ENCODE assay signal across 15 mouse cellular contexts in genomic region chr3:75952328-75953060, GRCm38 (mm10). TPM values are rescaled to one million over a fixed set of nuclear protein-coding genes. Genes with fewer than 3 reads are reported as not detected.
DNase-seq lines count a peak whose midpoint lies in the region; ATAC-seq and TF ChIP-seq lines count a peak whose summit lies in the region.
"Had no signal": no experiment of that assay in that cellular context is flagged by ENCODE, and none has a peak within 500 bp of the region (broad histone marks: within the 10 kb centered on the region; RNA-seq: fewer than 3 reads in every experiment).

No protein-coding gene starts in this region.

- ATAC-seq in embryonic facial prominence, embryonic 13.5 days (ENCODE audit: insufficient number of reproducible peaks, insufficient read depth, low FRiP score, low TSS enrichment, low read depth) = no peak
- no peak for ATAC-seq in liver, embryonic 11.5 days (replicated peaks; ENCODE audit: low FRiP score)
- ATAC-seq: activated CD4-positive, CD25-positive, alpha-beta regulatory T cell, adult 4 months had no signal

- 49% methylated on average over 5 of the region's 5 CpGs for WGBS in embryonic facial prominence, embryonic 13.5 days
- 68% methylated on average over 5 of the region's 5 CpGs for WGBS in embryonic facial prominence, embryonic 10.5 days
- 8% methylated on average over 5 of the region's 5 CpGs for WGBS in liver, adult 2 months
- WGBS in liver, embryonic 11.5 days = 51% methylated on average over 5 of the region's 5 CpGs
- 18% methylated on average over 5 of the region's 5 CpGs for WGBS in small intestine, adult 2 months

- H3K9me3 ChIP-seq in embryonic facial prominence, embryonic 13.5 days = no peaks in the 10 kb centered on the region
- no peaks in the 10 kb centered on the region for H3K9me3 ChIP-seq in embryonic facial prominence, embryonic 10.5 days
- H3K9me3 ChIP-seq in liver, embryonic 11.5 days (ENCODE audit: control insufficient read depth, low read length) = no peaks in the 10 kb centered on the region
- H3K9me3 ChIP-seq: kidney, embryonic 15.5 days; lung, embryonic 15.5 days had no signal

- 0 out of 2 replicates have a peak overlapping the region, but pooled peaks have one; percentile 14 for H3K4me2 ChIP-seq in embryonic facial prominence, embryonic 13.5 days
- peak overlapping the region; percentile 29; the same call in 1 of the 2 replicates for H3K4me2 ChIP-seq in liver, embryonic 11.5 days
- H3K4me2 ChIP-seq: kidney, embryonic 15.5 days had no signal

- no peak for DNase-seq in embryonic facial prominence, embryonic 10.5 days (ENCODE audit: low spot score)
- DNase-seq in liver, adult 2 months (ENCODE audit: extremely low read depth, low read depth, low spot score) = peak; percentile 61
- no peak for DNase-seq in liver
- no peak for DNase-seq in liver, embryonic 11.5 days (ENCODE audit: low spot score)
- no peak for DNase-seq in adrenal gland, adult 18-20 months (ENCODE audit: low spot score in 2 of 2)
- no peak for DNase-seq in cerebellum, adult 8-10 months
- DNase-seq: cerebellum, postnatal 36 days; gastrocnemius, adult 2 months; heart, postnatal 36 days had no signal

- H3K27me3 ChIP-seq in embryonic facial prominence, embryonic 13.5 days = no peaks in the 10 kb centered on the region
- no peaks in the 10 kb centered on the region for H3K27me3 ChIP-seq in embryonic facial prominence, embryonic 10.5 days (replicated peaks; ENCODE audit: low read depth, poor library complexity, severe bottlenecking)
- no peaks in the 10 kb centered on the region for H3K27me3 ChIP-seq in liver, adult 2 months (ENCODE audit: control insufficient read depth, insufficient read depth, low read length)
- H3K27me3 ChIP-seq in liver, embryonic 11.5 days (replicated peaks; ENCODE audit: control insufficient read depth, insufficient read depth, low read length) = no peaks in the 10 kb centered on the region
- no peaks in the 10 kb centered on the region for H3K27me3 ChIP-seq in small intestine, adult 2 months (ENCODE audit: control insufficient read depth, insufficient read depth, low read length)
- H3K27me3 ChIP-seq: kidney, embryonic 15.5 days; lung, embryonic 15.5 days had no signal

- H3K36me3 ChIP-seq in embryonic facial prominence, embryonic 13.5 days = no peaks in the 10 kb centered on the region
- H3K36me3 ChIP-seq in embryonic facial prominence, embryonic 10.5 days (replicated peaks) = peaks cover 19% of the 10 kb centered on the region
- H3K36me3 ChIP-seq in liver, adult 2 months (ENCODE audit: control insufficient read depth, insufficient read depth, low read length) = no peaks in the 10 kb centered on the region
- no peaks in the 10 kb centered on the region for H3K36me3 ChIP-seq in liver, embryonic 11.5 days (ENCODE audit: control insufficient read depth, insufficient read depth, low read length)
- H3K36me3 ChIP-seq in small intestine, adult 2 months (ENCODE audit: control insufficient read depth, insufficient read depth, low read length) = no peaks in the 10 kb centered on the region
- H3K36me3 ChIP-seq: lung, embryonic 15.5 days had no signal

- H3K9ac ChIP-seq in embryonic facial prominence, embryonic 13.5 days = no peak overlapping the region
- no peak overlapping the region for H3K9ac ChIP-seq in liver, adult 2 months (ENCODE audit: low read depth, low read length)
- H3K9ac ChIP-seq in liver, embryonic 11.5 days (ENCODE audit: low read depth, low read length) = 0 out of 2 replicates have a peak overlapping the region, but pooled peaks have one; percentile 37
- H3K9ac ChIP-seq: kidney, embryonic 15.5 days; lung, embryonic 15.5 days had no signal

- peaks cover 43% of the 10 kb centered on the region for H3K4me1 ChIP-seq in embryonic facial prominence, embryonic 13.5 days
- H3K4me1 ChIP-seq in embryonic facial prominence, embryonic 10.5 days = peaks cover 35% of the 10 kb centered on the region
- peaks cover 27% of the 10 kb centered on the region for H3K4me1 ChIP-seq in liver, adult 2 months (ENCODE audit: control insufficient read depth, insufficient read depth, low read length)
- H3K4me1 ChIP-seq in liver, embryonic 11.5 days (replicated peaks; ENCODE audit: control insufficient read depth, insufficient read depth, low read length) = peaks cover 23% of the 10 kb centered on the region
- peaks cover 25% of the 10 kb centered on the region; the same call in 1 of the 2 replicates for H3K4me1 ChIP-seq in small intestine, adult 2 months (ENCODE audit: control insufficient read depth, insufficient read depth, insufficient read length, low read length)

- TF ChIP-seq CTCF in liver, adult 2 months (IDR thresholded peaks at IDR 0.05; ENCODE audit: low read depth, low read length) = no peak
- no peak for TF ChIP-seq CTCF in small intestine, adult 2 months (IDR thresholded peaks at IDR 0.05; ENCODE audit: extremely low read depth, insufficient read length, insufficient replicate concordance, low read depth, low read length)

- TF ChIP-seq POLR2A in liver, adult 2 months (IDR thresholded peaks at IDR 0.05; ENCODE audit: extremely low read depth, insufficient read depth, low read length) = no peak
- no peak for TF ChIP-seq POLR2A in small intestine, adult 2 months (IDR thresholded peaks at IDR 0.05; ENCODE audit: low read depth, low read length)

- H3K4me3 ChIP-seq in embryonic facial prominence, embryonic 13.5 days = no peak overlapping the region
- H3K4me3 ChIP-seq in embryonic facial prominence, embryonic 10.5 days = no peak overlapping the region
- H3K4me3 ChIP-seq in liver, adult 2 months (ENCODE audit: insufficient read depth, low read depth, low read length) = no peak overlapping the region
- H3K4me3 ChIP-seq in liver, embryonic 11.5 days (ENCODE audit: low read depth, low read length) = no peak overlapping the region
- H3K4me3 ChIP-seq in small intestine, adult 2 months (ENCODE audit: low read depth, low read length) = no peak overlapping the region
- H3K4me3 ChIP-seq: erythroblast, embryonic 14.5 days; gastrocnemius, adult 2 months; kidney, embryonic 15.5 days; lung, embryonic 15.5 days had no signal

- H3K27ac ChIP-seq in embryonic facial prominence, embryonic 13.5 days = no peak overlapping the region
- no peak overlapping the region for H3K27ac ChIP-seq in embryonic facial prominence, embryonic 10.5 days (replicated peaks)
- H3K27ac ChIP-seq in liver, adult 2 months (replicated peaks; ENCODE audit: insufficient read depth, low read depth, low read length) = peak overlapping the region; percentile 28
- H3K27ac ChIP-seq in liver, embryonic 11.5 days (ENCODE audit: low read depth, low read length) = no peak overlapping the region
- H3K27ac ChIP-seq in small intestine, adult 2 months (ENCODE audit: insufficient read depth, low read depth, low read length) = peak overlapping the region; percentile 91
- H3K27ac ChIP-seq: gastrocnemius, adult 2 months; kidney, embryonic 15.5 days; lung, embryonic 15.5 days had no signal

- peaks cover 22% of the 10 kb centered on the region for H3K79me2 ChIP-seq in liver, adult 2 months (ENCODE audit: control insufficient read depth, insufficient read depth, low read length)

RNA-seq across cellular contexts. Expression of gene Golim4, which starts 4.3 kb away (rescaled TPM):
- polyA plus RNA-seq in embryonic facial prominence, embryonic 13.5 days (2015; fragmentation: Nextera tagmentation; extraction: Ambion mirVana) = 54.0 and 64.1 TPM in 2 replicates
- polyA plus RNA-seq in embryonic facial prominence, embryonic 10.5 days (2016; fragmentation: Nextera tagmentation; extraction: Ambion mirVana) = 47.2 and 51.0 TPM in 2 replicates
- 53.7 and 59.5 TPM in 2 replicates for total RNA-seq in liver, adult 2 months (2014; rRNA removed)
- 26.3 and 28.9 TPM in 2 replicates for polyA plus RNA-seq in liver, adult 2 months (2012; rRNA removed)
- polyA plus RNA-seq in liver, embryonic 11.5 days (2014; fragmentation: Nextera tagmentation; extraction: Ambion mirVana) = 30.1 and 32.4 TPM in 2 replicates
- 25.7 and 41.8 TPM in 2 replicates for polyA plus RNA-seq in small intestine, adult 2 months (2012; rRNA removed)
- total RNA-seq in adrenal gland, adult 18-20 months (2021) = 100 to 1,000 TPM in 1 of 2 experiments, 10 to 100 TPM in 1; 39.8 to 104 TPM

Comparison
In these comparisons a context has a peak if more than half of its experiments do, and no peak if none do; other contexts are left out.
1. H3K27ac ChIP-seq: peak in liver, adult 2 months (single experiment) and small intestine, adult 2 months (single experiment); none in embryonic facial prominence, embryonic 13.5 days (single experiment), embryonic facial prominence, embryonic 10.5 days (single experiment) and liver, embryonic 11.5 days (single experiment).